Mouse (Mus musculus) CH12.LX (cell line): ENCODE measurements around the gene Trappc10. TPM values are rescaled to one million over a fixed set of nuclear protein-coding genes. Genes with fewer than 3 reads are reported as not detected.

ENCODE experiments used
- DNase-seq: peaks from one replicate; pipeline ENCODE4 v3.0.0-alpha.2; 2013; ENCODE audit errors: extremely low read depth
- H3K27ac ChIP-seq: 2 replicates; pipeline ENCODE4 v1.5.1; 2012; ENCODE audit warnings: low read depth, mild to moderate bottlenecking, control low read depth, moderate library complexity; ENCODE audit not compliant: insufficient read depth
- H3K27me3 ChIP-seq: replicated peaks from 2 replicates; pipeline ENCODE3; 2012; ENCODE audit warnings: inconsistent platforms
- H3K36me3 ChIP-seq, 2 experiments: replicated peaks in 1 of 2; 2 replicates each; pipeline versions ENCODE3 to v1.6.1; 2012; ENCODE audit warnings: inconsistent platforms in 1 of 2, low read length in 1 of 2, mild to moderate bottlenecking in 1 of 2, mixed read lengths in 1 of 2, moderate library complexity in 1 of 2; ENCODE audit not compliant: control insufficient read depth in 1 of 2, insufficient read depth in 1 of 2
- H3K4me1 ChIP-seq, 2 experiments: 2 replicates each; pipeline ENCODE4 v1.6.1; 2012; ENCODE audit warnings: inconsistent platforms in 1 of 2, moderate library complexity in 1 of 2; ENCODE audit not compliant: insufficient read depth in 2 of 2, control insufficient read depth in 1 of 2
- H3K4me2 ChIP-seq: 2 replicates; pipeline ENCODE4 v1.6.1; 2012; ENCODE audit warnings: low read depth, mild to moderate bottlenecking, control low read depth; ENCODE audit not compliant: poor library complexity, insufficient read depth, severe bottlenecking
- H3K4me3 ChIP-seq, 3 experiments: fragments of 150-350 bp in 1 of 3; sonication (generic) in 1 of 3; replicated peaks in 1 of 3; 2 replicates each; pipeline versions ENCODE3 to v1.5.1; 2011 to 2012; ENCODE audit warnings: low read depth in 2 of 3, low read length in 2 of 3, mild to moderate bottlenecking in 2 of 3, moderate library complexity in 2 of 3, control low read depth in 1 of 3, improper control_type of control experiment in 1 of 3, inconsistent platforms in 1 of 3, mixed read lengths in 1 of 3; ENCODE audit not compliant: poor library complexity in 1 of 3
- H3K79me2 ChIP-seq: replicated peaks from 2 replicates; pipeline ENCODE4 v1.6.1; 2012; ENCODE audit warnings: mild to moderate bottlenecking, moderate library complexity; ENCODE audit not compliant: control insufficient read depth, poor library complexity, insufficient read depth, severe bottlenecking; ENCODE audit errors: extremely low read depth
- H3K9ac ChIP-seq: 2 replicates; pipeline ENCODE4 v1.6.1; 2012; ENCODE audit warnings: low read depth, mild to moderate bottlenecking, control low read depth, moderate library complexity; ENCODE audit not compliant: insufficient read depth
- H3K9me3 ChIP-seq: replicated peaks from 2 replicates; pipeline ENCODE3; 2012; ENCODE audit warnings: low read length, inconsistent platforms, mixed read lengths
- BHLHE40 ChIP-seq: IDR thresholded peaks from 2 replicates; pipeline ENCODE4 v1.6.1; 2011; ENCODE audit warnings: mild to moderate bottlenecking, low read depth, low read length, improper control_type of control experiment
- E2F4 ChIP-seq: IDR thresholded peaks from 2 replicates; pipeline ENCODE4 v1.6.1; 2011; ENCODE audit warnings: low read depth, low read length, improper control_type of control experiment; ENCODE audit not compliant: insufficient replicate concordance
- ELF1 ChIP-seq: IDR thresholded peaks from 2 replicates; pipeline ENCODE4 v1.6.1; 2014; ENCODE audit warnings: low read depth, mild to moderate bottlenecking, inconsistent platforms, low read length, improper control_type of control experiment
- ETS1 ChIP-seq: conservative IDR thresholded peaks from 2 replicates; pipeline ENCODE4 v1.6.1; 2012; ENCODE audit warnings: low read depth, mild to moderate bottlenecking, inconsistent platforms, low read length, improper control_type of control experiment, moderate library complexity
- HCFC1 ChIP-seq: IDR thresholded peaks from 2 replicates; pipeline ENCODE4 v1.6.1; 2012; ENCODE audit warnings: low read depth, mild to moderate bottlenecking, inconsistent platforms, low read length, improper control_type of control experiment
- IRF4 ChIP-seq: IDR thresholded peaks from 2 replicates; pipeline ENCODE4 v1.6.1; 2014; ENCODE audit warnings: low read depth, mild to moderate bottlenecking, inconsistent platforms, low read length, improper control_type of control experiment
- JUN ChIP-seq: IDR thresholded peaks from 2 replicates; pipeline ENCODE4 v1.6.1; 2011; ENCODE audit warnings: low read depth, mild to moderate bottlenecking, low read length, improper control_type of control experiment, moderate library complexity; ENCODE audit not compliant: insufficient read depth
- JUND ChIP-seq: conservative IDR thresholded peaks from 2 replicates; pipeline ENCODE4 v1.6.1; 2011; ENCODE audit warnings: low read depth, low read length, improper control_type of control experiment
- KAT2A ChIP-seq: IDR thresholded peaks from 2 replicates; pipeline ENCODE4 v1.6.1; 2012; ENCODE audit warnings: low read length, improper control_type of control experiment, inconsistent platforms; ENCODE audit not compliant: insufficient replicate concordance
- MAX ChIP-seq: IDR thresholded peaks from 2 replicates; pipeline ENCODE4 v1.6.1; 2011; ENCODE audit warnings: low read length, improper control_type of control experiment
- MAZ ChIP-seq: IDR thresholded peaks from 2 replicates; pipeline ENCODE4 v1.6.1; 2012; ENCODE audit warnings: low read depth, mild to moderate bottlenecking, inconsistent platforms, low read length, improper control_type of control experiment, moderate library complexity
- NELFE ChIP-seq: IDR thresholded peaks from 2 replicates; pipeline ENCODE4 v1.6.1; 2011; ENCODE audit warnings: low read depth, low read length, improper control_type of control experiment
- NRF1 ChIP-seq: IDR thresholded peaks from 2 replicates; pipeline ENCODE4 v1.6.1; 2014; ENCODE audit warnings: low read depth, mild to moderate bottlenecking, inconsistent platforms, low read length, improper control_type of control experiment, moderate library complexity
- PAX5 ChIP-seq: IDR thresholded peaks from 2 replicates; pipeline ENCODE4 v1.6.1; 2012; ENCODE audit warnings: low read length, inconsistent platforms, mixed read lengths
- POLR2A ChIP-seq: IDR thresholded peaks from 2 replicates; pipeline ENCODE4 v1.6.1; 2011; ENCODE audit warnings: low read depth, mild to moderate bottlenecking, improper control_type of control experiment, low read length
- RAD21 ChIP-seq: IDR thresholded peaks from 2 replicates; pipeline ENCODE4 v1.6.1; 2011; ENCODE audit warnings: low read depth, mild to moderate bottlenecking, low read length, improper control_type of control experiment, moderate library complexity
- RCOR1 ChIP-seq: conservative IDR thresholded peaks from 2 replicates; pipeline ENCODE4 v1.6.1; 2012; ENCODE audit warnings: low read depth, mild to moderate bottlenecking, inconsistent platforms, low read length, improper control_type of control experiment
- SIN3A ChIP-seq: IDR thresholded peaks from 2 replicates; pipeline ENCODE4 v1.6.1; 2012; ENCODE audit warnings: low read length, improper control_type of control experiment, inconsistent platforms
- SMC3 ChIP-seq: IDR thresholded peaks from 2 replicates; pipeline ENCODE4 v1.6.1; 2011; ENCODE audit warnings: low read depth, low read length, improper control_type of control experiment
- TBP ChIP-seq: conservative IDR thresholded peaks from 2 replicates; pipeline ENCODE4 v1.6.1; 2011; ENCODE audit warnings: low read depth, low read length, improper control_type of control experiment
- TCF12 ChIP-seq: IDR thresholded peaks from 2 replicates; pipeline ENCODE4 v1.6.1; 2014; ENCODE audit warnings: low read depth, mild to moderate bottlenecking, inconsistent platforms, low read length, improper control_type of control experiment
- UBTF ChIP-seq: IDR thresholded peaks from 2 replicates; pipeline ENCODE4 v1.6.1; 2012; ENCODE audit warnings: low read depth, mild to moderate bottlenecking, inconsistent platforms, low read length, improper control_type of control experiment, moderate library complexity
- USF2 ChIP-seq: conservative IDR thresholded peaks from 2 replicates; pipeline ENCODE4 v1.6.1; 2011; ENCODE audit warnings: low read depth, low read length, improper control_type of control experiment
- ZMIZ1 ChIP-seq: IDR thresholded peaks from 2 replicates; pipeline ENCODE4 v1.6.1; 2012; ENCODE audit warnings: low read depth, mild to moderate bottlenecking, inconsistent platforms, low read length, improper control_type of control experiment
- dilution Hi-C: fragments of 300-500 bp; cut with MboI; formaldehyde crosslinking; loops from 2 replicates; pipeline ENCODE4 v1.14.3; 2020; ENCODE audit warnings: low sequenced_read_pairs; ENCODE audit not compliant: extremely low pct_unique_long_range_greater_than_20kb, extremely low pct_ligation_motif_present
- in situ Hi-C: fragments of 300-500 bp; cut with MboI; formaldehyde crosslinking; loops from 3 replicates; pipeline ENCODE4 v1.14.3; 2019; ENCODE audit warnings: low sequenced_read_pairs, low pct_ligation_motif_present, low pct_unique_long_range_greater_than_20kb, mixed read lengths
- polyA plus RNA-seq: library from polyadenylated mRNA; unstranded; fragments of >175 nt; gene quantifications from 2 replicates; pipeline ENCODE4 v1.2.1, GENCODE M21; 2012; ENCODE audit warnings: low read depth; ENCODE audit not compliant: insufficient read length
- total RNA-seq, 2 experiments: library from RNA; depleted of rRNA; stranded (reverse); fragments of 300-350 nt in 1 of 2; fragments of >200 nt in 1 of 2; gene quantifications; 2 replicates each; pipeline ENCODE4 v1.2.3; 2012 to 2014

Trappc10 gene
- total and polyA plus RNA-seq, 3 experiments, result 22.1 to 26.7 (median 26.5) TPM

- peak; percentile 18; the same call in 1 of the 2 replicates for TF ChIP-seq ETS1
- TF ChIP-seq TCF12, result peak; percentile 63
- TF ChIP-seq PAX5, result no peak
- TF ChIP-seq BHLHE40, result peak; percentile 42; the same call in 1 of the 2 replicates
- TF ChIP-seq RAD21, result no peak
- 0 out of 2 replicates have a peak, but pooled peaks have one; percentile 62 for TF ChIP-seq TBP
- TF ChIP-seq SIN3A, result peak; percentile 99
- TF ChIP-seq JUN, result no peak
- TF ChIP-seq JUND, result no peak
- no peak for TF ChIP-seq UBTF
- TF ChIP-seq, all 38 proteins: peak for 21
Measured at GRCm38 (mm10) chr10:78184531-78185380, 59.7 kb downstream of the Trappc10 start, which contains the start of gene Pwp2 (continued).

- H3K4me1 ChIP-seq, result peaks cover 6 to 11% of the 10 kb centered on the region in 2 experiments; a peak in 3 of 4 replicates
- dilution Hi-C loops, result no loop called here
- in situ Hi-C loops, result loop anchor here (10.0 kb wide), 1 partner anchor 191 kb away; no protein-coding TSS in a partner anchor
- no peak for TF ChIP-seq USF2
- no peak for TF ChIP-seq MAX
- no peak for TF ChIP-seq NELFE
- no peak for TF ChIP-seq E2F4
- no peak for TF ChIP-seq ETS1
- TF ChIP-seq BHLHE40, result no peak
- TF ChIP-seq JUND, result no peak
- TF ChIP-seq POLR2A, result no peak
- no peak for TF ChIP-seq MAZ
- no peak for TF ChIP-seq TBP
- no peak for TF ChIP-seq TCF12
- no peak for TF ChIP-seq ELF1
- no peak for TF ChIP-seq UBTF
- no peak for TF ChIP-seq ZMIZ1
- no peak for TF ChIP-seq KAT2A
- TF ChIP-seq IRF4, result no peak
- no peak for TF ChIP-seq RCOR1
- no peak for TF ChIP-seq NRF1
- no peak for TF ChIP-seq SMC3
- TF ChIP-seq HCFC1, result no peak
- H3K36me3 ChIP-seq, result peaks cover 57 to 72% of the 10 kb centered on the region in 2 experiments
- no peak for DNase-seq
- H3K9ac ChIP-seq, result no peak overlapping the region
- no peaks in the 10 kb centered on the region for H3K9me3 ChIP-seq
- H3K27me3 ChIP-seq, result no peaks in the 10 kb centered on the region
- H3K79me2 ChIP-seq, result peaks cover 10% of the 10 kb centered on the region
- H3K4me3 ChIP-seq, result peak overlapping the region in 2 of 3 experiments; percentile 67 to 92
- peak overlapping the region; percentile 81; the same call in 1 of the 2 replicates for H3K4me2 ChIP-seq
- no peak overlapping the region for H3K27ac ChIP-seq
Measured at GRCm38 (mm10) chr10:78183577-78183976, 60.9 kb downstream of the Trappc10 start.
